Mouse (Mus musculus) kidney, postnatal 4 days (tissue): Measurements from ENCODE around the gene Olfr1480.

Experiments used
- DNase-seq, 2 experiments: peaks; one replicate each; pipeline ENCODE4 v3.0.0; 2021; ENCODE audit warnings: mixed read lengths in 2 of 2

The Olfr1480 gene

DNA sequence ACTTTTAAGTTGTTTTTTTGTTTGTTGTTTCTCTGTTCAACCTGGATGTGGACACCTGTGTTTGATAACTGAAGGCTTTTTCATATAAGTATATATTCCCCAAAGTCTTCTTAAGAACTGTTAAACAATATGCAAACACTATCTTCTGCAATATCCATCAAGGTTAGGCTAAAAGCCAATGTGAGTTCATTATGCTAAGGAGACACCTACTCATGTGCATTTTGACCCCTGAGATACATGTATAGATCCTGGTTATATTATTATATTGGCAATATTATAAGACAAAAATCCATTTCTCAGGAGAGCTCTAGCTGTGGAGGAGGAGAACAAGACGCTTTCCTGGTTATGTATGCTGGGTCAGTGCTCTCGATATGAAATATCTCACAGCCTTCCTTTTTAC is at the start of gene Olfr1480:
Olfr1480 (plus strand) TSS at position 301 of the 400 bp plus-strand sequence.
- DNase-seq, result no peak

DNA sequence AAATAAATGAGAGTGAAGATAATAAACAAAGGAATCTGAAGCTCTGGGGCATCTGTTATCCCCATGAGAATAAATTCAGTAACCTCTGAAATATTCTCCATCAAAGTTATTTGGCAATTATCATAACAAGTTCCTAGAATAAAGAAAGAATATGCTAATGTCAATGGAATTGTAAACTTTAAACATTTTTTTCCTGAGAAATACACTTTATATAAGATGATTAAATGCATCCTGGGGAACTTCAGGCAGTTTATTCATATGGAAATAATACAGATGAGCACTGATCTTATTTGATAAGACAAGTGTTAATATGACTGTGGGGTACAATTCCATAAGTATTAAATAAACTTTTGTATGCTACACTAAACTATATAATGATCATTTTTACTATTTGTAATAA is 47.6 kb upstream of the Olfr1480 start, which contains the start of gene Olfr1475:
Olfr1475 (minus strand) TSS at position 101 of the 400 bp plus-strand sequence.
- no peak for DNase-seq

DNA sequence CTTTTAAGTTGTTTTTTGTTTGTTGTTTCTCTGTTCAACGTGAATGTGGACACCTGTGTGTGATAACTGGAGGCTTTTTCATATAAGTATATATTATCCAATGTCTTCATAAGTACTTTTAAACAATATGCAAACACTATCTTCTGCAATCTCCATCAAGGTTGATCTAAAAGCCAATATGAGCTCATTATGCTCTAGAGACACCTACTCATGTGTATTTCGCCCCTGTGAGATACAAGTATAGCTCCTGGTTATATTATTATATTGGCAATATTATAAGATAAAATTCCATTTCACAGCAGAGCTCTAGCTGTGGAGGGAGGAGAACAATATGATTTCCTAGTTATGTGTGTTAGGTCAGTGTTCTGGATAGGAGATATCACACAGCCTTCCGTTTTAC is 27.5 kb upstream of the Olfr1480 start, which contains the start of gene Olfr1477:
Olfr1477 (plus strand) TSS at position 301 of the 400 bp plus-strand sequence.
- no peak for DNase-seq
